Mouse (Mus musculus): ENCODE data around the gene Cnnm2.

GRCm38 (mm10) chr19:46762291-46762991, 1.0 kb downstream of the Cnnm2 start:
- no peak for TF ChIP-seq POLR2A (IDR thresholded peaks at IDR 0.05; ENCODE audit: extremely low read depth, insufficient read depth, low read length)
- TF ChIP-seq CTCF (IDR thresholded peaks at IDR 0.05; ENCODE audit: low read depth, low read length): no peak
